Mouse (Mus musculus): ENCODE results near the gene Cdc45.

Cdc45 gene

DNA sequence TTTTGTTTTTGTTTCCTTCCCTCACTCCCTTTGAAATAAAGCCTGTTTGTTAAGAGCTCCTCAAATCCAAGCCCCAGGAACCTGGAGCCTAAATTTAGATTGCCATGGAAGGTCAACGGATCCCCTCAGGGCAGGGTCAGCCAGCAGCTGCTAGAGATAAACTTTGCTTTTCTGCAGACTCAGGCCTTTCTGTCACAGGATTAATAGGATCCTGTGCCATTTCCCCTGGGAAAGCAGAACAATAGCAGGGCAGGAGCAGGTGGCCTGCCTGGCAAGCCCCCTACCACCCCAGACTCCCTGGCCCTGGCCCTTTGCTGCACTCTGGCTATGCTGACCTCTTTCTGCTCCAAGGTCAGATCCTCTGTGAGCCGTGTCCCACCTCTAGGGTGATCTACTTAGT is 37.9 kb downstream of the Cdc45 start:
- TF ChIP-seq GATA4 (IDR thresholded peaks at IDR 0.05; ENCODE audit: insufficient replicate concordance, low read length): peak; percentile 90

- TF ChIP-seq GATA4 (IDR thresholded peaks at IDR 0.05; ENCODE audit: insufficient replicate concordance, low read length): no peak
These were observed 42.3 kb downstream of the Cdc45 start for GRCm38 (mm10) chr16:18769501-18769900.

DNA sequence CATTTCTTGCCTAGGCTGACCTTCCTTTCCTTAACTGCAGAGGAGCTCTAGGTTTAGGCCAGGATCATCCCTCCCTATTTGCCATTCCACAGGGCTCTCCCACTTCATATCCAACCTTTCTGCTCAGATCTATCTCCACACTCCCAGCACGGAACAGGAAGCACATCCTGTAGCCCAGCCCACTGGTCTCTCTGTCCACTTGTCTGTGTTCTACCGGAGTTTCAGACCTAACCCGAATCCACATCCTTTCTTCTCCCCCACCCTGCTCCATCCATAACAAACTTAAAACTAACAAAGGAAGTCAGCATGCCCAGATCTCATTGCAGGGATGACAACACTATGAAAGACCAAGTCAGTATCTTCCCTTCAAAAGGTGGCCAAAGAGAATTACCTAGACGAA is 45.4 kb downstream of the Cdc45 start:
- no peak for TF ChIP-seq GATA4 (IDR thresholded peaks at IDR 0.05; ENCODE audit: insufficient replicate concordance, low read length)

DNA sequence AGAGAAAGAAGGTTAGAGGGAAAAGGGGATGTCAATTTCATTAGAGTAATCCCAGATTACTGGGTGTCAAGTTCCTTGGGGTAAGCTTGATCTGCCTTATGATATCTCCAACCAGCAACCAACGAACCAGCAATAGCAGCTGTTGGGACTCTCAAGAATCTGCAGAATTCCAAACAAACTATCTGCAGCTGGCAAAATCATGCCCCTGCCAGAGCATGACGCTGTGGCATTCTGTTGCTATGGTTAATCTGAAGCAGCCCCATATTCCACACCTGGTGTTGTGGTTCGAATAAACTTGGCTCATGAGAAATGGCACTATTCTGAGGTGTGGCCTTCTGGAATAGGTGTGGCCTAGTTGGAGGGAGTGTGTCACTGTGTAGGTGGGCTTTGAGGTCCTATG is 48.8 kb downstream of the Cdc45 start:
- TF ChIP-seq GATA4 (IDR thresholded peaks at IDR 0.05; ENCODE audit: insufficient replicate concordance, low read length): no peak

DNA sequence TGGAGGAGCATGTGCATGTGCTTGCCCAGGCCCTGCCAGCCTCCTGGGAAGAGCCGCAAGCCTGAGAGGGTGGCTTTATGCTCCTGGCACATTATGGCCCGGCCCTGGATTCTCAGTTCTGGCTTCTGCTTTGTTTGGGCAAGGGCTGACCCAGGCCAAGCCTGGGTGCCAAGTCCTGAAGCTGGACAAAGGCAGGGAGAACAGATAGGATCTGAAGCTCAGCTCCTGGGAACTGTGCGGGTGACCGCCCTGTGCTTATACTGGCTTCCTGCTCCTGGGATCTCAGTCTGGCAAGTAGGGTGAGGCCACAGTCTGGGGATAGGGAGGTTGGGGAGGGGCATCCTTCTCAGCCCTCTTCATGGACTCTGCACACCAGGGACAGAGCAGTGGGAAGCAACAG is 50.1 kb downstream of the Cdc45 start:
- TF ChIP-seq GATA4 (IDR thresholded peaks at IDR 0.05; ENCODE audit: insufficient replicate concordance, low read length): no peak

DNA sequence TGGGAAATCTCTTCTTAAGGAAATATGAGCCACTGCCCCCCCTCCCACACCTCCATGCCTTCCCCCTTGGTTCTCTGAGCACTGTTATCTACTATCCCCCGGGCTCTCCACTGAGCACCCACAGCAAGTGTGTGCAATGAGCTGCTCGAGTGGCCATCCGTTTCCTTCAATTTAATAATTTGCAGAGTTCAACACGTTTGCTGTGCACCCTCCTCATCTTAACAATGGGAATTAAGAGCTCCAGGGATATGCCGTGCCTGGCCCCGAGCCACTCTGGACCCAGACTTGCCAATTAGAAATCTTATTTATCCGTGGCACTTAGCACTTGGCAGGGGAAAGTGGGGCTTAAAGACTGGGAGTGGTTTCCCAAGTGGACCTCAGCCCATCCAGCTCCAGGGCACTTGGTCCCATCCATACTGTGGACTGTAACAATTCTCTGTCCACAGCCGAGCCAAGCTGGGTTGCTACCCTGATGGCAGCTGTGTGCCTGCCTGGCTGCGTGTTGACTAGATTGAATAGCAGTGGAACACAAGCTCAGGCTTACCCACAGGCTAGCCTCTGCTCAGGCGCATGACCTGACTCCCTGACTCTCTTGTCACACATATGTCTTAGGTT is 59.8 kb downstream of the Cdc45 start:
- no peak for TF ChIP-seq GATA4 (IDR thresholded peaks at IDR 0.05; ENCODE audit: insufficient replicate concordance, low read length)

- TF ChIP-seq GATA4 (IDR thresholded peaks at IDR 0.05; ENCODE audit: insufficient replicate concordance, low read length): no peak
These were observed 60.7 kb downstream of the Cdc45 start for GRCm38 (mm10) chr16:18751101-18751500.

DNA sequence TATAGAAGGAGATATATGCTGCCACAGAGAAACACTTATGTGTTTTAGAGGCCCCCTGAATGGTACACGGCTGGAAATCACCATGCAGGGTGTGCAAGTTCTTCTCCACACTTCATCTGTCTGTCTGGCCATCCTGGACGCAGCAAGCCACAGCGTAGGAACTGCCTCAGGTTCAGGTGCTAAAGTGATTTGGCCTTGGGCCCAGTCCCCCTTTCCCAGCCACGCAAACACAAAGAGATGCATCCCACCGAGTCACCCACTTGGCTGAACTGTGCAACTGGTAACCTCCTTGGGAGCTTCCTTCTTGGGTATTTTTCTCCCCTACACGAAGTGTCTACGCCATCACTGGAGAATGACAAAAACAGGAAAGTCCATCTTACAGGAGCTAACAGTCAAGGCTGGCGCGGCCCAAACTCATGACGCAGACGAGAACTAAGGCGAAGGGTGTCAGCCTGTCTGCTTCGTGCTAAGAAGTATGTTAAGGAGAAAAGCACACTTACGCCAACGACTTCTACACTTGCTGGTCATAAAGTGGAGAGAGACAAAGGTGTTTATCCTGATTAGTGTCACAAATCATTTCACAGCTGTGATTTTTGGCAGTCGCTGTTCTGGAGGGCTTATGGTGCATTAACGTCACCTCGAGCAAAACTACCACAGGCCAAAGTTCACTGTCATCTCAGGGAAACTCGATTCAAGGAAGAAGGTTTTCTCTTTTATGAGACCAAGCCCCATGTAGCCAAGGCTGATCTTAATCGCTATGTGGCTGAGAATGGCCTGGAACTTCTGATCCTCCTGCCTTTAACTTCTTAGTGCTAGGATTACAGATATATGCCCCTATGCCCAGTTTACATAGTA is 65.3 kb downstream of the Cdc45 start:
- no peak for TF ChIP-seq GATA4 (IDR thresholded peaks at IDR 0.05; ENCODE audit: insufficient replicate concordance, low read length)

DNA sequence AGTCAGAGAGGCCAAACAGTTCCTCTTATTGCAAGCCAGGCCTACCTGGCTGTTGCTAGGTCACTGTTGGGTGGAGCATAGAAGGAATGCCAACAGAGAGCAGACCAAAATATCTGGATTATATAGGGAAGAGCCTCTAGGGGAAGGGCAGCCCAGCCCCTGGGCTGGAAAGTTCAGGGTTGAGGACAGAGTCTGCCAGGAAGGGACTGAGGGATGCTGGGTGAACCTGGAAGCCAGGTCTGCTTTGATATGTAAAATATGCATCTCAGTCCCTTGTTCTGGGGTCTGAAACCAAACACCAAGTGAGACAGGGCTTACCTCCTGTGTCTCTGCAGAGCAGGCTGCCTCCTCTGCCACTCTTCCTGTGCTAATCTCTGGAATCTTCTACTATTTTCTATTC is 73.5 kb downstream of the Cdc45 start:
- no peak for TF ChIP-seq GATA4 (IDR thresholded peaks at IDR 0.05; ENCODE audit: insufficient replicate concordance, low read length)

DNA sequence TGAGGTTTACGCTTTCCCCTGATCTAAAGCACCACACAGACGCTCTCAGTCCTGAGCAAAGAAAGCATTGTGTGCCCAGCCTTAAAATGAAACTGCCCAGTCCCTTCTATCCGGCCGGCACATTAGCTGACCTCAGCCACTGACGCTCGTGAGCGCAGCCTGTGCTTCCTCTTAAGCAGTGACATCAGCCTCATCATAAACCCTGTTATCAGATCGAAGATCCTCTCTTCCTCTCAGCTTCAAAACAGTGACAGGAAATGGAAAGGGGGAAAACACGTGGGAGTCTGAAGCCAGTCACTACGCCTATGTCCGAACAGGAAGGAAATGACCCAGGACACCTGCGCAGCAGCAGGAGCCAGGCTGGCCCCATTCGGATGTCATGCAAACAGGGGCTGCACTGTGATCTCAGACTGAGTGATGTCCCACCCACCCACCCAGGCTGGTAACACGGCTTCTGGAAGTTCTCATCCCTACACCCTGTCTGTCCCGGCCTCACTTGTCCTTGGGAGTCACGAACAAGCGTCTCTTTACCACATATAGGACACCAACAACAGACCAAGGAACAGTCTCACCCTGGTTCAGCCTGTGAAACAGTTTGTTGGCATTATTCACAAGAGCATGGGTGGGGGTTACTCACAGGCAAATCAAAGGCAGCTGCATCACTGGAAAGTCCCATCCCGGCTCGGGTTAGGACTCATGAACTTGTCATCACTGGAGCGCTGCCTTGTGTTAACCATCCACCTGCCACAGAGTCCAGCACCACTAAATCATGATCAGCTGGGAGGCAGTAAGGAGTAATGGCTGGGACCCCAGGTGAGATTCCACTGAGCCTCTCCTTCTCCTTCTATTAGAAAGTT is 78.5 kb downstream of the Cdc45 start:
- TF ChIP-seq GATA4 (IDR thresholded peaks at IDR 0.05; ENCODE audit: insufficient replicate concordance, low read length): peak; percentile 70; the same call in 1 of the 2 replicates

- TF ChIP-seq GATA4 (IDR thresholded peaks at IDR 0.05; ENCODE audit: insufficient replicate concordance, low read length): no peak
These were observed 81.1 kb downstream of the Cdc45 start for GRCm38 (mm10) chr16:18730640-18731039.

All from liver, adult (tissue).